Mouse (Mus musculus): ENCODE measurements around the gene Gpank1.

DNA sequence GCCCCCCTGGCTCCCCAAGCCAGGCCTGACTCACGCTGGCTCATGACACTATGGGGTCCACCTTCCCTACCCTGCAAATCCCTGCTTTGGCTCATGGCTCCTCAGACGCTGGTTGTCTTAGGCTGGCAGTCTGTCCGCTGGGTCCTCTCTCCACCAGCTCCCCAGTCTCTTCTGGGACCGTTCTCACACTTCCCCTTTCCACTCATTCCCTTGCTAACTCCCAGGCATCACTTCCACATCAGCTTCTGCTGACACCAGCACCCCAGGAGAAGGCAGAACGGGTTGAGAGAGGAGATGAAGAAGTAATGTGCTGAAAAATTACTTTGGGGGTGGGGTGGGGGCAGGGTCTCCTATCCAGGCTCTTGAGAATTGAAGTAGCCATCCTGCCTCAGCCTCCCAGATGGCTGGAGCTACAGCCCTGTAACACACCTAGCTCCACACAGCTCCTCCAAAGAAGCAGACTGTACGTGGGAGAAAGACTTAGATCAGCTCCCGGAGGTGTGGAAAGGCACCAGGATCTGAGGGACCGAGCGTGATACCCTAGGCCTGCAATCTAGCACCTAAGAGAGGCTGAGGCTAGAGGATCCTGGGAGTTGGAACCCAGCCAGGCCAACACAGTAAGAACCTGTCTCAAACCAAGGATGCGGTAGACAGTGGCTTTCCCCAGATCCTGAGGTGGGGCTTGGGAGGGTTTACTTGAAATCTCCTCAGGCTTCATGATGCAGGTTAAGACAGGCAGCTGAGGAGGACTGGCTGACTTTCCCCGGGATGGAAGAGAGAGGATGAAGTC is 51.4 kb downstream of the Gpank1 start:
- TF ChIP-seq CTCF (IDR thresholded peaks at IDR 0.05; ENCODE audit: insufficient read depth, low read depth, low read length) (no peak), POLR2A (IDR thresholded peaks at IDR 0.05; ENCODE audit: insufficient read depth, low read depth, low read length) (no peak)

Measured in olfactory bulb, adult 2 months (tissue).